ENCODE assay signal across 9 mouse cellular contexts in genomic region chr11:95842074-95842681, GRCm38 (mm10). TPM values are rescaled to one million over a fixed set of nuclear protein-coding genes. Genes with fewer than 3 reads are reported as not detected.
DNase-seq lines count a peak whose midpoint lies in the region; ATAC-seq and TF ChIP-seq lines count a peak whose summit lies in the region.
"Had no signal": no experiment of that assay in that cellular context is flagged by ENCODE, and none has a peak within 500 bp of the region (broad histone marks: within the 10 kb centered on the region; RNA-seq: fewer than 3 reads in every experiment).

Gene Abi3 (minus strand): TSS chr11:95842476.

- intact Hi-C loops in gastrocnemius, adult 2 months (cut with DNase I), result no loop called here

- WGBS in bone marrow, adult 2 months, result 2% methylated on average over 11 of the region's 11 CpGs
- WGBS in heart, postnatal 0 days, result 18% methylated on average over 11 of the region's 11 CpGs
- WGBS in limb, embryonic 10.5 days, result 16% methylated on average over 11 of the region's 11 CpGs

- peak within 1 kb of the TSS; percentile 58 for H3K4me2 ChIP-seq in heart, postnatal 0 days (ENCODE audit: low read depth, low read length)

- no peaks in the 10 kb centered on the region for H3K27me3 ChIP-seq in heart, postnatal 0 days (ENCODE audit: control insufficient read depth, insufficient read depth, low read length)
- peaks cover 60% of the 10 kb centered on the region for H3K27me3 ChIP-seq in limb, embryonic 10.5 days (ENCODE audit: low read depth, poor library complexity, severe bottlenecking)
- H3K27me3 ChIP-seq: Patski had no signal

- H3K9me3 ChIP-seq in heart, postnatal 0 days (replicated peaks; ENCODE audit: control insufficient read depth, low read length), result no peaks in the 10 kb centered on the region
- no peaks in the 10 kb centered on the region for H3K9me3 ChIP-seq in limb, embryonic 10.5 days (replicated peaks)

- H3K27ac ChIP-seq in gastrocnemius, adult 2 months, result peak within 1 kb of the TSS; percentile 83
- H3K27ac ChIP-seq in bone marrow, adult 2 months (ENCODE audit: control insufficient read depth, insufficient read depth, low read depth, low read length, poor library complexity), result peak within 1 kb of the TSS; percentile 53
- peak within 1 kb of the TSS; percentile 90 for H3K27ac ChIP-seq in heart, postnatal 0 days (ENCODE audit: low read depth)
- peak within 1 kb of the TSS; percentile 78 for H3K27ac ChIP-seq in limb, embryonic 10.5 days

- H3K9ac ChIP-seq in heart, postnatal 0 days (replicated peaks; ENCODE audit: low read depth, low read length), result peak within 1 kb of the TSS; percentile 72

- H3K4me1 ChIP-seq in bone marrow, adult 2 months (ENCODE audit: control insufficient read depth, insufficient read depth, low read length), result peaks cover 17% of the 10 kb centered on the region
- H3K4me1 ChIP-seq in heart, postnatal 0 days (ENCODE audit: control insufficient read depth, insufficient read depth), result peaks cover 14% of the 10 kb centered on the region
- H3K4me1 ChIP-seq in limb, embryonic 10.5 days, result peaks cover 30% of the 10 kb centered on the region

- peak within 1 kb of the TSS; percentile 68 for H3K4me3 ChIP-seq in gastrocnemius, adult 2 months
- H3K4me3 ChIP-seq in bone marrow, adult 2 months (replicated peaks; ENCODE audit: control insufficient read depth, low read depth, low read length), result peak within 1 kb of the TSS; percentile 71
- peak within 1 kb of the TSS; percentile 56 for H3K4me3 ChIP-seq in heart, postnatal 0 days (ENCODE audit: low read depth, low read length)
- H3K4me3 ChIP-seq in limb, embryonic 10.5 days, result peak within 1 kb of the TSS; percentile 30

- no peaks in the 10 kb centered on the region for H3K36me3 ChIP-seq in heart, postnatal 0 days (replicated peaks; ENCODE audit: control insufficient read depth, insufficient read depth, low read length)
- H3K36me3 ChIP-seq in limb, embryonic 10.5 days, result no peaks in the 10 kb centered on the region

- peak; percentile 77 for TF ChIP-seq EP300 in heart, postnatal 0 days (IDR thresholded peaks at IDR 0.05; ENCODE audit: low read depth)

- no peak for TF ChIP-seq CTCF in gastrocnemius, adult 2 months (IDR thresholded peaks at IDR 0.05)
- no peak for TF ChIP-seq CTCF in bone marrow, adult 2 months (IDR thresholded peaks at IDR 0.05; ENCODE audit: control insufficient read depth, insufficient read depth, low read length)
- TF ChIP-seq CTCF in heart, postnatal 0 days (IDR thresholded peaks at IDR 0.05; ENCODE audit: low read depth), result no peak

- peak; percentile 71 for ATAC-seq in heart, postnatal 0 days (ENCODE audit: insufficient read depth, low read depth)
- ATAC-seq in monocyte, adult 5-6 weeks (replicated peaks; ENCODE audit: insufficient number of reproducible peaks, low FRiP score, low TSS enrichment, poor library complexity, severe bottlenecking), result peak; percentile 61
- ATAC-seq in cerebellum, adult (ENCODE audit: insufficient number of reproducible peaks, low FRiP score, low TSS enrichment), result no peak
- ATAC-seq: Patski had no signal

- DNase-seq in gastrocnemius, adult 2 months, result peak; percentile 66
- no peak for DNase-seq in gastrocnemius, postnatal 4 days (ENCODE audit: low spot score in 2 of 2)
- peak; percentile 67 for DNase-seq in heart, postnatal 0 days (ENCODE audit: low spot score)
- no peak for DNase-seq in limb, embryonic 10.5 days (ENCODE audit: low spot score)
- DNase-seq in right cerebral cortex, postnatal 4 days, result no peak

- peak; percentile 92; the same call in 1 of the 2 replicates for TF ChIP-seq POLR2A in bone marrow, adult 2 months (IDR thresholded peaks at IDR 0.05; ENCODE audit: borderline replicate concordance, control insufficient read depth, low read depth, low read length)

RNA-seq across cellular contexts. Expression of gene Abi3, which starts in this region (rescaled TPM):
- 1 to 10 TPM; 2.2 to 3.0 TPM for total RNA-seq in gastrocnemius, adult 2 months (2021)
- total RNA-seq in gastrocnemius, postnatal 4 days (2021), result 1 to 10 TPM; 7.6 to 8.5 TPM
- polyA plus RNA-seq in bone marrow, adult 2 months (2011; ENCODE audit: insufficient read depth, insufficient read length, low replicate concordance, missing spikeins), result 18.6 and 39.0 TPM in 2 replicates
- 11.4 and 13.4 TPM in 2 replicates for total RNA-seq in heart, postnatal 0 days (2014; rRNA removed; ENCODE audit: low replicate concordance)
- polyA plus RNA-seq in heart, postnatal 0 days (2015; fragmentation: Nextera tagmentation; extraction: Ambion mirVana), result 13.3 and 14.3 TPM in 2 replicates
- 4.0 and 4.4 TPM in 2 replicates for polyA plus RNA-seq in limb, embryonic 10.5 days (2016; fragmentation: Nextera tagmentation; extraction: Ambion mirVana)
- total RNA-seq in monocyte, adult 5-6 weeks (2017), result 160 to 201 TPM (median 188 TPM) in 3 replicates
- polyA plus RNA-seq: Patski had no signal

Comparison
In these comparisons a context has a peak if more than half of its experiments do, and no peak if none do; other contexts are left out.
1. RNA of gene Abi3 (total RNA-seq): 160 to 201 TPM in monocyte, adult 5-6 weeks; 11.4 to 13.4 TPM in heart, postnatal 0 days, 7.6 to 8.5 TPM in gastrocnemius, postnatal 4 days and 2.2 to 3.0 TPM in gastrocnemius, adult 2 months; every median in the first group is over 10 times any median in the second.
2. DNase-seq: peak in gastrocnemius, adult 2 months (single experiment) and heart, postnatal 0 days (single experiment); none in gastrocnemius, postnatal 4 days (0 of 2), limb, embryonic 10.5 days (single experiment) and right cerebral cortex, postnatal 4 days (single experiment).
3. Peak in every context shown above with its lines, with median percentiles within 50 percentile points of each other: H3K27ac ChIP-seq and H3K4me3 ChIP-seq.